Mouse (Mus musculus) heart, embryonic 11.5 days (tissue): ENCODE data around the gene Cd86. TPM values are rescaled to one million over a fixed set of nuclear protein-coding genes. Genes with fewer than 3 reads are reported as not detected.

Experiments
- ATAC-seq: fragments of 200-750 bp; cut with Nextera tagmentation; replicated peaks from 2 replicates; pipeline ENCODE4 v1.8.0; 2017; ENCODE audit warnings: moderate library complexity; ENCODE audit not compliant: insufficient number of reproducible peaks, low FRiP score, low TSS enrichment
- H3K27ac ChIP-seq: fragments of 300-500 bp; sonication (generic); 2 replicates; pipeline ENCODE4 v1.5.1; 2014; ENCODE audit warnings: mild to moderate bottlenecking, low read depth, low read length
- H3K27me3 ChIP-seq: fragments of 300-500 bp; sonication (generic); 2 replicates; pipeline ENCODE4 v1.6.1; 2014; ENCODE audit warnings: mild to moderate bottlenecking, low read length, mixed read lengths; ENCODE audit not compliant: control insufficient read depth, insufficient read depth
- H3K36me3 ChIP-seq: fragments of 300-500 bp; sonication (generic); 2 replicates; pipeline ENCODE4 v1.6.1; 2014; ENCODE audit warnings: mild to moderate bottlenecking, low read length, moderate library complexity, mixed read lengths; ENCODE audit not compliant: control insufficient read depth, insufficient read depth
- H3K4me1 ChIP-seq: fragments of 300-500 bp; sonication (generic); 2 replicates; pipeline ENCODE4 v1.6.1; 2014; ENCODE audit warnings: low read length; ENCODE audit not compliant: control insufficient read depth, insufficient read depth
- H3K4me2 ChIP-seq: fragments of 300-500 bp; sonication (generic); 2 replicates; pipeline ENCODE4 v1.6.1; 2014; ENCODE audit warnings: mild to moderate bottlenecking, moderate library complexity
- H3K4me3 ChIP-seq: fragments of 300-500 bp; sonication (generic); 2 replicates; pipeline ENCODE4 v1.5.1; 2014; ENCODE audit warnings: low read depth, low read length
- H3K9ac ChIP-seq: fragments of 300-500 bp; sonication (generic); 2 replicates; pipeline ENCODE4 v1.6.1; 2014; ENCODE audit warnings: mild to moderate bottlenecking, low read depth, low read length, moderate library complexity
- H3K9me3 ChIP-seq: fragments of 300-500 bp; sonication (generic); replicated peaks from 2 replicates; pipeline ENCODE4 v1.6.1; 2016; ENCODE audit warnings: low read length; ENCODE audit not compliant: control insufficient read depth
- WGBS: fragments of 180-500 bp; shearing (Covaris S2); extraction: QIAGEN DNeasy Blood & Tissue Kit; methylation state at CpG from one replicate; pipeline ENCODE4 v1.1.7; 2014; ENCODE audit not compliant: insufficient replicate concordance; 5-methylcytosine and 5-hydroxymethylcytosine counted together
- polyA plus RNA-seq: library from polyadenylated mRNA; unstranded; fragments of >200 nt; fragmentation: Nextera tagmentation; extraction: Ambion mirVana; gene quantifications from 2 replicates; pipeline ENCODE4 v1.2.1, GENCODE M21; 2014

The Cd86 gene
- polyA plus RNA-seq, 1 experiment from 2014 or later = 0.59 TPM

DNA sequence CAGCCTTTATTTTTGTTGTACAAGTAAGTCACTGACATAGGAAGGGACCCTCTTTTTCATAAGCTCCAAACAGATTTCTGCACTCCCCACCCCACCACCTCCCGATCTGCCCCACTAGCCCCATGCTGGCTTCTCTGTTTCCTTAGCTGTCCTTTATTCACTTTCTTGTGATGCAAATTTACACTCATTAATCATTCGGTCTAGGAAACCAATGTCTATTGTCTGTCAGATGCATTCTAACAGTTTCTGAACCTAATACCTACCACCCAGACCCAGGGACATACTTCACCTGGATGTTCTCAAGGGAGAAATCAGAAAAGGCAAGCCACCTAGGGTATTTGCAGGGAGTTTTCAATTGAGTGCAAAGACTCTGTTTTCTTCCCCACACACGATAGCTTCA, 16.6 kb downstream of the Cd86 start:
- Histone ChIP-seq H3K27me3 (no peaks in the 10 kb centered on the region), H3K27ac (no peak overlapping the region), H3K36me3 (no peaks in the 10 kb centered on the region), H3K4me3 (no peak overlapping the region), H3K9me3 (0 out of 2 replicates have a peak, but pooled peaks cover 3% of the 10 kb centered on the region), H3K4me2 (no peak overlapping the region), H3K9ac (no peak overlapping the region), H3K4me1 (no peaks in the 10 kb centered on the region)
- ATAC-seq = no peak
- WGBS = 64% methylated on average over 3 of the region's 3 CpGs

GRCm38 (mm10) chr16:36645124-36645523, 20.8 kb downstream of the Cd86 start:
- ATAC-seq = no peak
- no peaks in the 10 kb centered on the region for H3K4me1 ChIP-seq
- H3K4me3 ChIP-seq = no peak overlapping the region
- H3K27ac ChIP-seq = no peak overlapping the region
- H3K9me3 ChIP-seq = 0 out of 2 replicates have a peak, but pooled peaks cover 3% of the 10 kb centered on the region
- H3K36me3 ChIP-seq = no peaks in the 10 kb centered on the region
- H3K4me2 ChIP-seq = no peak overlapping the region
- no peaks in the 10 kb centered on the region for H3K27me3 ChIP-seq
- WGBS = 75% methylated on average over 6 of the region's 6 CpGs
- H3K9ac ChIP-seq = no peak overlapping the region

- Histone ChIP-seq H3K4me2 (no peak overlapping the region), H3K9ac (no peak overlapping the region), H3K4me3 (no peak overlapping the region), H3K9me3 (0 out of 2 replicates have a peak, but pooled peaks cover 5% of the 10 kb centered on the region), H3K4me1 (no peaks in the 10 kb centered on the region), H3K27me3 (no peaks in the 10 kb centered on the region), H3K36me3 (no peaks in the 10 kb centered on the region), H3K27ac (no peak overlapping the region)
- WGBS = 74% methylated on average over 5 of the region's 5 CpGs
- ATAC-seq = no peak
These were observed 23.2 kb downstream of the Cd86 start for GRCm38 (mm10) chr16:36642696-36643046.

- H3K36me3 ChIP-seq = no peaks in the 10 kb centered on the region
- 75% methylated on average over 14 of the region's 14 CpGs for WGBS
- no peak overlapping the region for H3K9ac ChIP-seq
- ATAC-seq = no peak
- no peak overlapping the region for H3K27ac ChIP-seq
- H3K4me2 ChIP-seq = no peak overlapping the region
- H3K4me3 ChIP-seq = no peak overlapping the region
- 0 out of 2 replicates have a peak, but pooled peaks cover 5% of the 10 kb centered on the region for H3K9me3 ChIP-seq
- H3K27me3 ChIP-seq = no peaks in the 10 kb centered on the region
- no peaks in the 10 kb centered on the region for H3K4me1 ChIP-seq
These were observed 23.8 kb downstream of the Cd86 start for GRCm38 (mm10) chr16:36641830-36642695.

DNA sequence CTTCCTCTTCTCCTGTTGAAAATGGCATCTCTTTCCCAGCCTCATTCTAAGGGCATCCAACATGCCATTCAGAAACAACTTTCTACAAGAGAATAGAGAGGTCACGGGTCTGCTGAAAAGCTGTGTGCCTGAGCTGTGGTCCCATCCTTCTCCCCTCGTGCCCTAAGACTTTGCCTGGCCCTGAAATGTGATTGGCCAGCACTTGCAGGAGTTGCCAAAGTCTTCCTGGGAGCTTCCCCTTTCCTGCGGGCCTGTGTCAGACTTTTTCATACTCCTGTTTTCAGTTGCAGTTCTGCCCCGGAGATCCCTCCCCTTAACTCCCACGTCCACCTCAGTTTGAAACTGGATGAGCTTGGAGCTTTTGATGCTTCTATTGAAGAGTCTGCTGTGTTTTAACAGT, 24.9 kb downstream of the Cd86 start:
- ATAC-seq = no peak
- 71% methylated on average over 5 of the region's 5 CpGs for WGBS
- no peak overlapping the region for H3K9ac ChIP-seq
- H3K4me3 ChIP-seq = no peak overlapping the region
- H3K4me2 ChIP-seq = no peak overlapping the region
- no peak overlapping the region for H3K27ac ChIP-seq
- no peaks in the 10 kb centered on the region for H3K36me3 ChIP-seq
- no peaks in the 10 kb centered on the region for H3K27me3 ChIP-seq
- H3K9me3 ChIP-seq = 0 out of 2 replicates have a peak, but pooled peaks cover 2% of the 10 kb centered on the region
- no peaks in the 10 kb centered on the region for H3K4me1 ChIP-seq

GRCm38 (mm10) chr16:36639812-36640504, 25.9 kb downstream of the Cd86 start:
- H3K4me2 ChIP-seq = no peak overlapping the region
- no peak overlapping the region for H3K4me3 ChIP-seq
- no peaks in the 10 kb centered on the region for H3K36me3 ChIP-seq
- 0 out of 2 replicates have a peak, but pooled peaks cover 2% of the 10 kb centered on the region for H3K9me3 ChIP-seq
- H3K27me3 ChIP-seq = no peaks in the 10 kb centered on the region
- no peak overlapping the region for H3K9ac ChIP-seq
- H3K27ac ChIP-seq = no peak overlapping the region
- WGBS = 82% methylated on average over 16 of the region's 16 CpGs
- no peak for ATAC-seq
- H3K4me1 ChIP-seq = no peaks in the 10 kb centered on the region

DNA sequence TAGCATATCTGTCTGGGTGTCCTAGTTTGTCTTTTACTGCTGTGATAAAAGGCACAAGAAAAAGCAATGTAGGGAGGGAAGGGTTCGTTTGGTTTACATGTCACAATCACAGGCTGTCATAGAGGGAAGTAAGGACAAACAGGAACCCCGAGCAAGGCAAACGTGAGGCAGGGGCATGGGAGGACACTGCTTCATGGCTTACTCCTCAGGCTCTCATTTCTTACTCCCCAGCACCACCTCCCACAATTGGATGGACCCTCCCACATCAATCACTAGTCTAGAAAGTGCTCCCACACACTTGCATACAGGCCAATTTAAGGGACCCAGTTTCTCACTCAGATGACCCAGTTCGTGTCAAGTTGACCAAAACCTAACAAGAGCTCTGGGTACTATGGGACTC, 29.1 kb downstream of the Cd86 start:
- Histone ChIP-seq H3K36me3 (no peaks in the 10 kb centered on the region), H3K4me2 (no peak overlapping the region), H3K9ac (no peak overlapping the region), H3K27me3 (no peaks in the 10 kb centered on the region), H3K27ac (no peak overlapping the region), H3K9me3 (0 out of 2 replicates have a peak, but pooled peaks cover 2% of the 10 kb centered on the region), H3K4me3 (no peak overlapping the region), H3K4me1 (no peaks in the 10 kb centered on the region)
- 50% methylated on average over 4 of the region's 4 CpGs for WGBS
- no peak for ATAC-seq

- H3K4me2 ChIP-seq = no peak overlapping the region
- 0 out of 2 replicates have a peak, but pooled peaks cover 2% of the 10 kb centered on the region for H3K9me3 ChIP-seq
- H3K9ac ChIP-seq = no peak overlapping the region
- 86% methylated on average over 23 of the region's 23 CpGs for WGBS
- no peak for ATAC-seq
- no peaks in the 10 kb centered on the region for H3K4me1 ChIP-seq
- H3K36me3 ChIP-seq = no peaks in the 10 kb centered on the region
- no peak overlapping the region for H3K4me3 ChIP-seq
- no peaks in the 10 kb centered on the region for H3K27me3 ChIP-seq
- no peak overlapping the region for H3K27ac ChIP-seq
These were observed 30.7 kb downstream of the Cd86 start for GRCm38 (mm10) chr16:36634971-36635710.
